Mouse (Mus musculus) embryonic facial prominence, embryonic 12.5 days (tissue): Measurements from ENCODE around the gene C4b. TPM values are rescaled to one million over a fixed set of nuclear protein-coding genes. Genes with fewer than 3 reads are reported as not detected.
A peak's percentile ranks its signal among the peaks of the same experiment; 100 is the strongest.

ENCODE experiments used
- ATAC-seq: fragments of 200-750 bp; cut with Nextera tagmentation; 2 replicates; pipeline ENCODE4 v1.8.0; 2017; ENCODE audit not compliant: insufficient number of reproducible peaks, insufficient read depth, low FRiP score, low TSS enrichment
- H3K27ac ChIP-seq: fragments of 300-500 bp; sonication (generic); 2 replicates; pipeline ENCODE4 v1.5.1; 2016; ENCODE audit warnings: mild to moderate bottlenecking
- H3K27me3 ChIP-seq: fragments of 300-500 bp; sonication (generic); 2 replicates; pipeline ENCODE4 v1.6.1; 2016; ENCODE audit warnings: mild to moderate bottlenecking, moderate library complexity
- H3K36me3 ChIP-seq: fragments of 300-500 bp; sonication (generic); 2 replicates; pipeline ENCODE4 v1.6.1; 2016; ENCODE audit warnings: mild to moderate bottlenecking
- H3K4me1 ChIP-seq: fragments of 300-500 bp; sonication (generic); 2 replicates; pipeline ENCODE4 v1.6.1; 2016
- H3K4me2 ChIP-seq: fragments of 300-500 bp; sonication (generic); replicated peaks from 2 replicates; pipeline ENCODE4 v1.6.1; 2016; ENCODE audit warnings: mild to moderate bottlenecking, moderate library complexity
- H3K4me3 ChIP-seq: fragments of 300-500 bp; sonication (generic); 2 replicates; pipeline ENCODE4 v1.5.1; 2016; ENCODE audit warnings: mild to moderate bottlenecking
- H3K9ac ChIP-seq: fragments of 300-500 bp; sonication (generic); 2 replicates; pipeline ENCODE4 v1.6.1; 2016; ENCODE audit warnings: mild to moderate bottlenecking, moderate library complexity
- H3K9me3 ChIP-seq: fragments of 300-500 bp; sonication (generic); 2 replicates; pipeline ENCODE4 v1.6.1; 2016; ENCODE audit warnings: mild to moderate bottlenecking, moderate library complexity
- WGBS: fragments of 180-500 bp; shearing (Covaris S2); methylation state at CpG from one replicate; pipeline ENCODE4 v1.1.7; 2016; 5-methylcytosine and 5-hydroxymethylcytosine counted together
- polyA plus RNA-seq: library from polyadenylated mRNA; unstranded; fragments of >200 nt; fragmentation: Nextera tagmentation; extraction: Ambion mirVana; gene quantifications from 2 replicates; pipeline ENCODE4 v1.2.1, GENCODE M21; 2016

The C4b gene
- polyA plus RNA-seq, 1 experiment from 2014 or later, result not detected

GRCm38 (mm10) chr17:34699575-34700408 is 43.9 kb downstream of the C4b start:
- H3K4me3 ChIP-seq, result no peak overlapping the region
- peaks cover 10% of the 10 kb centered on the region for H3K4me1 ChIP-seq
- H3K4me2 ChIP-seq, result no peak overlapping the region
- no peaks in the 10 kb centered on the region for H3K27me3 ChIP-seq
- no peak overlapping the region for H3K9ac ChIP-seq
- ATAC-seq, result no peak
- H3K36me3 ChIP-seq, result no peaks in the 10 kb centered on the region
- 43% methylated on average over 14 of the region's 14 CpGs for whole genome bisulfite sequencing
- H3K27ac ChIP-seq, result 0 out of 2 replicates have a peak overlapping the region, but pooled peaks have one; percentile 46
- H3K9me3 ChIP-seq, result no peaks in the 10 kb centered on the region

GRCm38 (mm10) chr17:34692906-34693305 is 50.8 kb downstream of the C4b start:
- no peaks in the 10 kb centered on the region for H3K9me3 ChIP-seq
- no peak overlapping the region for H3K4me2 ChIP-seq
- no peak for ATAC-seq
- no peaks in the 10 kb centered on the region for H3K27me3 ChIP-seq
- no peak overlapping the region for H3K27ac ChIP-seq
- 66% methylated on average over 7 of the region's 7 CpGs for WGBS
- no peaks in the 10 kb centered on the region for H3K36me3 ChIP-seq
- peaks cover 3% of the 10 kb centered on the region; the same call in 1 of the 2 replicates for H3K4me1 ChIP-seq
- H3K4me3 ChIP-seq, result no peak overlapping the region
- H3K9ac ChIP-seq, result no peak overlapping the region

- 69% methylated on average over 4 of the region's 4 CpGs for WGBS
- Histone ChIP-seq H3K4me3 (no peak overlapping the region), H3K27ac (no peak overlapping the region), H3K4me2 (no peak overlapping the region), H3K36me3 (no peaks in the 10 kb centered on the region), H3K4me1 (peaks cover 3% of the 10 kb centered on the region; the same call in 1 of the 2 replicates), H3K9ac (no peak overlapping the region), H3K9me3 (no peaks in the 10 kb centered on the region), H3K27me3 (no peaks in the 10 kb centered on the region)
- ATAC-seq, result no peak
Measured at GRCm38 (mm10) chr17:34690458-34690857, 53.2 kb downstream of the C4b start.

- H3K4me1 ChIP-seq, result peaks cover 6% of the 10 kb centered on the region; the same call in 1 of the 2 replicates
- no peak overlapping the region for H3K4me2 ChIP-seq
- ATAC-seq, result no peak
- H3K27ac ChIP-seq, result no peak overlapping the region
- no peaks in the 10 kb centered on the region; the same call in 1 of the 2 replicates for H3K27me3 ChIP-seq
- H3K9ac ChIP-seq, result no peak overlapping the region
- H3K36me3 ChIP-seq, result no peaks in the 10 kb centered on the region
- 94% methylated on average over 7 of the region's 7 CpGs for WGBS
- no peaks in the 10 kb centered on the region for H3K9me3 ChIP-seq
- no peak overlapping the region for H3K4me3 ChIP-seq
Measured at GRCm38 (mm10) chr17:34688889-34689288, 54.8 kb downstream of the C4b start.

- no peak overlapping the region for H3K27ac ChIP-seq
- ATAC-seq, result no peak
- H3K4me2 ChIP-seq, result no peak overlapping the region
- no peaks in the 10 kb centered on the region for H3K9me3 ChIP-seq
- H3K4me1 ChIP-seq, result peaks cover 5% of the 10 kb centered on the region; the same call in 1 of the 2 replicates
- WGBS, result 79% methylated on average over 28 of the region's 28 CpGs
- no peak overlapping the region for H3K9ac ChIP-seq
- no peak overlapping the region for H3K4me3 ChIP-seq
- no peaks in the 10 kb centered on the region for H3K36me3 ChIP-seq
- H3K27me3 ChIP-seq, result peaks cover 3% of the 10 kb centered on the region; the same call in 1 of the 2 replicates
Measured at GRCm38 (mm10) chr17:34685120-34686110, 58.3 kb downstream of the C4b start.

- 69% methylated on average over 9 of the region's 9 CpGs for WGBS
Measured at GRCm38 (mm10) chr17:34684253-34684893, 59.3 kb downstream of the C4b start.

GRCm38 (mm10) chr17:34683686-34684220 is 59.9 kb downstream of the C4b start:
- Histone ChIP-seq H3K4me3 (no peak overlapping the region), H3K27me3 (peaks cover 19% of the 10 kb centered on the region), H3K9ac (no peak overlapping the region), H3K27ac (no peak overlapping the region), H3K4me1 (peaks cover 5% of the 10 kb centered on the region; the same call in 1 of the 2 replicates), H3K9me3 (no peaks in the 10 kb centered on the region), H3K36me3 (no peaks in the 10 kb centered on the region), H3K4me2 (no peak overlapping the region)
- 68% methylated on average over 10 of the region's 10 CpGs for whole genome bisulfite sequencing
- ATAC-seq, result no peak

More at GRCm38 (mm10) chr17:34684253-34684893, 59.3 kb downstream of the C4b start:
- Histone ChIP-seq H3K27ac (no peak overlapping the region), H3K27me3 (peaks cover 13% of the 10 kb centered on the region), H3K4me2 (no peak overlapping the region), H3K9me3 (no peaks in the 10 kb centered on the region), H3K4me1 (peaks cover 5% of the 10 kb centered on the region; the same call in 1 of the 2 replicates), H3K4me3 (no peak overlapping the region), H3K36me3 (no peaks in the 10 kb centered on the region), H3K9ac (no peak overlapping the region)
- ATAC-seq, result no peak

- H3K27me3 ChIP-seq, result peaks cover 23% of the 10 kb centered on the region
- 75% methylated on average over 8 of the region's 8 CpGs for WGBS
- H3K4me2 ChIP-seq, result no peak overlapping the region
- no peak for ATAC-seq
- no peaks in the 10 kb centered on the region for H3K9me3 ChIP-seq
- H3K9ac ChIP-seq, result no peak overlapping the region
- H3K36me3 ChIP-seq, result no peaks in the 10 kb centered on the region
- no peak overlapping the region for H3K27ac ChIP-seq
- no peak overlapping the region for H3K4me3 ChIP-seq
- H3K4me1 ChIP-seq, result peaks cover 5% of the 10 kb centered on the region; the same call in 1 of the 2 replicates
Measured at GRCm38 (mm10) chr17:34683179-34683578, 60.5 kb downstream of the C4b start.

- no peak overlapping the region for H3K27ac ChIP-seq
- ATAC-seq, result no peak
- H3K4me3 ChIP-seq, result no peak overlapping the region
- H3K27me3 ChIP-seq, result peaks cover 23% of the 10 kb centered on the region
- 67% methylated on average over 11 of the region's 11 CpGs for WGBS
- H3K36me3 ChIP-seq, result no peaks in the 10 kb centered on the region
- no peak overlapping the region for H3K9ac ChIP-seq
- no peak overlapping the region for H3K4me2 ChIP-seq
- peaks cover 5% of the 10 kb centered on the region; the same call in 1 of the 2 replicates for H3K4me1 ChIP-seq
- no peaks in the 10 kb centered on the region for H3K9me3 ChIP-seq
Measured at GRCm38 (mm10) chr17:34681881-34682536, 61.7 kb downstream of the C4b start.

GRCm38 (mm10) chr17:34681132-34681571 is 62.5 kb downstream of the C4b start:
- Histone ChIP-seq H3K9me3 (no peaks in the 10 kb centered on the region), H3K36me3 (no peaks in the 10 kb centered on the region), H3K4me3 (no peak overlapping the region), H3K27ac (no peak overlapping the region), H3K4me2 (no peak overlapping the region), H3K9ac (no peak overlapping the region), H3K27me3 (peaks cover 23% of the 10 kb centered on the region), H3K4me1 (peaks cover 5% of the 10 kb centered on the region; the same call in 1 of the 2 replicates)
- WGBS, result 74% methylated on average over 17 of the region's 17 CpGs
- no peak for ATAC-seq
